Mouse (Mus musculus) left cerebral cortex, adult 8-10 months (tissue): Measurements from ENCODE around the gene Ldhc. TPM values are rescaled to one million over a fixed set of nuclear protein-coding genes. Genes with fewer than 3 reads are reported as not detected.
"Not testable (repeated sequence)": the region's sequence is repeated elsewhere in the genome, so short reads cannot be mapped to it uniquely, and the experiment has no call there.

Experiments used
- DNase-seq, 2 experiments: peaks; one replicate each; pipeline ENCODE4 v3.0.0; 2022; ENCODE audit warnings: low spot score in 2 of 2
- total RNA-seq, 4 experiments: library from RNA; stranded (reverse); gene quantifications; 2 replicates each; pipeline ENCODE4 v1.2.4; 2022

Gene Ldhc
- total RNA-seq = not detected

DNA sequence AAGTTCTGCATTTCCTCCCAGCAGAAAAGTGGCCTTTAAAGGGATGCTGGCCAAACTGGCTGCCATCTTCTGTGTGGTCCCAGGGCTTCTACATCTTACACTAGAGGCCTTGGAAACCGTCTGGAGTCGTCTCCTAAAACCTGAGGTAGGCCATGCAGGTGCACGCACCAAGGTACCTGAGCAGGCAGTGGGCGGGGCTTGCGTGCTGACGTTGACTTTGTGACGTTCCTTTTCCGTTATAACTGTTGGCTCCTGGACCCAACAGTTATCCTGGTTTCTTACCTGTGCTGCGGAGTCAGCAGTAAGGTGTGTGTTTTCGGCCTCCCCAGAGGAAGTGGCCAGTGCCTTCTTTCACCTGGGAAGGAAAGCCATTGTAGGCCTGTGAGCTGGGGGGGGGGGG lies at the start of gene Ldhc:
TSS of gene Ldhc (plus strand) at position 208 of the 400 bp plus-strand sequence.
- DNase-seq = no peak

DNA sequence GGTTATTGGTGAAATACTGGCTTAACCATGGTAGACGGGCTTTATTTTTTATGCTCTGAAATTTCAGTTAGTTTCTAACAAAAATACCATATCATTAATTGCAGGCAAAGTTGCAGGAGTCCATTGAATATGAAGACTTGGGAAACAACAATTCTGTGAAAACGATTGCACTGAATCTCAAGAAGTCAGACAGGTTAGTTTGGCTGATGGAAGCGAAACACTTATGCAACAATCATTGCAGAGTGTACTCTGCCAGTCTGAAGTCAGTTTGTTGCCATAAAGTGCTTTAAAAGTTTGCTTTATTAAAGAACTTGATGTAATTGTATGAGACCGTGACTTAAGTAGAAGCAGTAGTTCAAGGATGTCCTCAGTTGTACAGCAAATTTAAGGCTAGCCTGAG lies 47.0 kb upstream of the Ldhc start:
- DNase-seq = no peak

DNA sequence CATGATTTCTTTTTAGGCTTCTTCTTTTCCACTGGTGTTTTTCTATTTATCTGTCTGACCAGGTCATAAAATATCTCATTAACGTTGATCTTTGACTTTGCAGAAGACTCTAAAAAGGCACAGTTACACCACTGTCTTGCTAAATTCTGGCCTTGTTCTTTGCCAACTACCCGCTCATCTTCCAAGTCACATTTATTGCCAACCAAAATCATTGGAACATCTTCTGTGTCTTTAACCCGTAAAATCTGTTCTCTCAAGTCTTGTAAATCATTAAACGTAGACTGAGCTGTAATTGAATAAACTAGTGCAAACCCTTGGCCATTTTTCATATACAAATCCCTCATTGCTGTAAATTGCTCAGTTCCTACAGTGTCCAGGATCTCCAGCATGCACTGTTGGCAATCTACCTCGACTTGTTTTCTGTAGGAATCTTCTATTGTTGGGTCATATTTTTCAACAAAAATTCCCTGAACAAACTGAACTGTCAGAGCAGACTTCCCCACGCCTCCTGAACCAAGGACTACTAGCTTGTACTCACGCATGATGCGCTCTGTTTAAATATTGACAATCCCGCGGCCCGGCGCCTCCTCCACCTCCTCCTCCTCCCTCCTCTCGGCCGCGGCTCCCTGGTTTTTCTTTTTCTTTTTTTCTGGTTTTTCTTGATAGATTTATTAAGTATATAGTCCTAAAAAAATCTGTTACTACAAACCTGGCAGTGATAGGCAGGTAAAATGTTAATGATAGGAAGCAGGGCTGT lies 39.9 kb upstream of the Ldhc start:
- not testable (repeated sequence) for DNase-seq

DNA sequence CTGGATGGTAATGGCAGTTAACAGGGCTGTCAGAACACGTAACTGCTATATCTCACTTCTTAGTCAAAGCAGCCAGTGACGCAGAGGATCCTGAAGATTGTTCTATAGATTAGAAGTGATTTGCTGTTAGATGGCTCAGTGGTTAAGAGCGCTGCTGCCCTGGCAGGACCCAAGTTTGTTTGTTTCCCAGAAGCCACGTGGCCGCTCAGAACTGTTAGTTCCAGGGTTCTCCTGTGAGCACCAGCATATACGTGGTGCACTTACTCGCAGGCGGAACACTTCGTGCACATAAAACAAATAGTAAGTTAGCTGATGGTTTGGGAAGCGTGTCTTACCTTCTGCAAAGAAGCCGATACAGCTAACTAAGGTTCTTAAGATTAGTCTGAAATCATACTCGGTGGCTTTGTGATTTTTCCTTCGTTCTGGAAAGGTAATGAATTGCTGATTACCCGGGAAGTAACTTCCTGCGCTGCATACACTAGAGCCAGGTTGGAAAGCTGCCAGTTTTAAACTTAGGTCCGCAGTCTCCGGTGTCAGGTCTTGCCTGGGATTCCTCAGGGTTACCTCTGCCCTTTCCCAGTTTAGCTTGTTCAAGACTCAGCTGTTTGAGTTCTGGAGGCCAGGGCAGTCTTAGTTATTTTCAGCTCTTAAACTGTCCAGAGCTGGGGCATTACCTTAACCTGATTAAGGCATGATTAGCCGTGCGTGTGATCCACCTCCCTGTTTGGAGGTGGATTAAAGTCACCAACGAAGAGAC lies 33.8 kb upstream of the Ldhc start:
- DNase-seq = no peak

DNA sequence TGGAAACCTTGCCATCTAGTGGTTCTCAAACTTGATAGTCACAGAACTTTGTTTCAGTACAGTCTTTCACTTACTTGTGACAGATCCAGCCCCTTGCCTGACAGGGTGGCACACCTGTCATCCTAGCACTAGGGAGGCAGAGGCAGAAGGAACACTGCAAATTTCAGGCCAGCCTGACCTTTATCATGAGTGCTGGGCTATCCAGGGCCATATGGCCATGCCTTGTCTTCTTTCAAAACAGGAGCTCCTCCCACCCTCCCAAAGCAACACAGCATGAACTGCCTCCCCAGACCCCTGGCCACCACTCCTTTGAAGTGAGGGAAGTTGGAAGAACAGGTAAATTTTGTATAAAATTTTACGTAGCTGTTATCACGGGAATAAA lies 33.2 kb upstream of the Ldhc start:
- no peak for DNase-seq

DNA sequence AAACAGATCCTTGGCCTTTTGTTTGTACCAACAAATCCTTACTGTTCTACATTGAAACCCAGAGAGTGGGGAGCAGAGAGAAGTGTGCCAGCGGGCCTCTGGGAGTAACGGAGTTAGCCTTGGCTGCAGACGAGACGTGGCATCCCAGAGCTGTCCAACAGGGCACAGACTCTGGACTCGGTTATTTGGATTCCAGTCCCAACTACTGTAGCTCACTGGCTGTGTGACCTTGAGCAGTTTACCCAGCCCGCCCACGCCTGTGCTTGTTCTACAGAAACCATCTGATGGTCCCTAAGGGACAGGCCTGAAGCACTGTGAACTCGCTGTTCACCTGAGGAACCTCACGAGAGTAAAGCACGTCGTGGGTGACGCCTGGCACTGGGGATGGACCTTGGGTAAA lies 31.1 kb upstream of the Ldhc start:
- no peak for DNase-seq

DNA sequence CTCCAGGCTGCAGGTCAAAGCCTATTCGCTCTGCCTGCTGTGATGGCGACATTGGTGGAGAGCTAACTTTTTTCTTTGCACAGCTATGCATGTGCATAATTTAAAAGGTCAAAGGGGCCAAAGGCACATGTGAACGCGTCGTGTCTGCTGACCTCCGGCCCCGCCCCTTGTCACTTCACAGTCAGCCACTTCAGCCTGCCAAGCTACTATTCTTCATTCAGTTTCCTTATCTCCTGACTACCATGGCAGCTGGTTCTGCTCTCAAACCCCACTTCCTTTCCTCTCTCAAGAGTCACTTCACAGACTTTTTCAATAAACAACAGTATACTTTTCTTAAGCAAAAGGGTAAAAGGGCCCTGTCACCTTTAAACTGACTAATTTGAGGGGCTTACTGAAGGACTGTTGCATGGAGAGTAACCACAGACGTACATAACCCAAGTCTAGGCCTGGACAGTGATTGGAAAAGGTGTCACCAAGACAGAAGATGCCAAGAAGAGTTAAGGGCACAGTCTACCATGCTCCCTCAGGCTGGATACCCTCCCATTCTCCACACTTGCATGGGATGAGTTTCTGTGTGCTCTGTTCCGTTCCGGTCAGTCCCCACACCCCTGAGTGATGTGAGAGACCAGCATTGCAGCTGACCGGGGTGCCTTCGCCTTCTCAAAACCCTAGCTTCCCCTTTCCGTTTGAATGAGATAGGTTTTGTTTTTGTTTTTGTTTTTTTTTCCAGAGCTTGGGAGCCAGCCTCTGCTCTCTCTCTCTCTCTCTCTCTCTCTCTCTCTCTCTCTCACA lies 30.0 kb upstream of the Ldhc start:
- no peak for DNase-seq

DNA sequence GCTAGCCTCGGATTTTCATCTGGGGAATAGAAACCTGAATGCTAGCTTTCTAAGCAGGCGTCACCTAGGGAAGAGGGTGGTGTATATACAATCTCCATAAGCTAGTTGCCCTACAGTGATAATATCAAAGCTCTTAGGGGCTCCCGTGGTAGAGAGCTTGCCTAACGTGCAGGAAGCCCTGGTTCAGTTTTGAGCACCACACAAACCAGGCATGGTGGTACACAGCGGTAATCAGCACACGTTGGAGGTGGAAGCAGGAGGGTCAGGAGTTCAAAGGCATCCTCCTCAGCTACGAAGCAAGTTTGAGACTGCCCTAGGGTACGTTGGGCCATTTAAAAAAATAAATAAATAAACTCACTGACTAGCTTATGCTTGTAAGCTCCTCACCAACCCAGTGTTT lies 29.3 kb upstream of the Ldhc start:
- DNase-seq = no peak

DNA sequence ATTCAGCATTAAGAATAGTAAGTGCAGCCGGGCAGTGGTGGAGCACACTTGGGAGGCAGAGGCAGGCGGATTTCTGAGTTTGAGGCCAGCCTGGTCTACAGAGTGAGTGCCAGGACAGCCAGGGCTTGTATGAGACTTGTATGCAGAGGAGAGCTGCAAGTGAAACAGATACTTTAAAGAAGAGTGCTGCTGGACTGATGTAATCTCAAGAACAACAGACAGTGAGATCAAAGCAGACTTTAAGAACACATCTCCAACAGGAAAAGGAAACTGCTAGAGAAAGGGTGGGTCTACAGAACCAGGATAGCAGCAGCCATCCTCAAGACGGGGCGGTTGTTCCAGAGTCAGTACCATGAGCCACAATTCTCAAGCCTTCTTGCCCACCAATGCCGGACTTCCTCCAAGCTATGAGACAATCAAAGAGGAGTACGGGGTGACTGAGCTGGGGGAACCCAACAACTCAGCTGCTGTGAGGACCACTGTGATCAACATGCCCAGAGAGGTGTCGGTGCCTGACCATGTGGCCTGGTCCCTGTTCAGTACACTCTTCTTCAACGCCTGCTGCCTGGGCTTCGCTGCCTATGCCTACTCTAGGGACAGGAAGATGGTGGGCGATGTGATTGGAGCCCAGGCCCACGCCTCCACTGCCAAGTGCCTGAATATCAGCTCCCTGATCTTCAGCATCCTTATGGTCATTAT lies 28.7 kb upstream of the Ldhc start:
- DNase-seq = not testable (repeated sequence)

DNA sequence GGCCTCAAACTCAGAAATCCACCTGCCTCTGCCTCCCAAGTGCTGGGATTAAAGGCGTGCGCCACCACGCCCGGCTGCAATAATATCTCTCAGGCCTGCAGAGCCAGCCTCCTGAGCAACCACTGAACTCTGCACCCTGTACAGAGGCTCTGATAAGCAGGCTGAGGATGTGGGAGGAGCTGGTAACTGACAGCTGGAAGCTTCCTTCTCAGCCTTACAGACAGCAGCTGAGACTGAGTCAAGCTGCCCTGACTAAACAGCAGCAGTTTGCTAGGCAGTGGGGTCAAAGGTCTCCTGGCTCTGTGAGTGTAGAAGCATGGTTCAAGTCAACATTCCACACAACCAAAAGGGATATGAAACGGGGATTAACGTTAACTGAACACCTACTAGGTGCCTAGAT lies 27.7 kb upstream of the Ldhc start:
- DNase-seq = no peak

DNA sequence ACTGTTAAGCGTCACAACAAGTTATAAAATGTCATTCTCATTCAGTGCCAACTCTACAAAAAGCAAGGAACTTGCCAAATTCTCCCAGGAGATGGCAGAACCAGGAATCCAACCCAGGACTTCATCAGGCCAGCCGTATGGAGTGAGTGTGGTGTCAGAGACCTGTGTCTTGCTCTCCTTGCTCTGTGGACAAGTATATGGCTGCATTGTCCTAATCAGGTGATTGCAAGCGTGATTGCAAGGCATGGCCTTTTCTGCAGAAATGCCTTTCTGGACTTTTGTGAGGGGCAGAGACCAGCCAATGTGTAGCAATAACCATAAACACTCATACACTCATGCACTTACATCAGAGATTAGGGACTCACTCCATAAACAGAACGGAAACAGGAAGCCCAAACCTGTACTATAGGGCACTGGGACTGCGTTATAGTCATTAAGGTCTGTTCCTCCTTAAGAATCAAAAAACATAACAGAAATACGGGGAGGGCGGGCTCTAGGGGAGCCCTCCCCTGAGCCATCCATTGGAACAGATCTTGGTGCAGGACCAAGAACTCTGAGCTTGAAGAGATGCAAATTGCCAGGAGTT lies 27.2 kb upstream of the Ldhc start:
- no peak for DNase-seq

DNA sequence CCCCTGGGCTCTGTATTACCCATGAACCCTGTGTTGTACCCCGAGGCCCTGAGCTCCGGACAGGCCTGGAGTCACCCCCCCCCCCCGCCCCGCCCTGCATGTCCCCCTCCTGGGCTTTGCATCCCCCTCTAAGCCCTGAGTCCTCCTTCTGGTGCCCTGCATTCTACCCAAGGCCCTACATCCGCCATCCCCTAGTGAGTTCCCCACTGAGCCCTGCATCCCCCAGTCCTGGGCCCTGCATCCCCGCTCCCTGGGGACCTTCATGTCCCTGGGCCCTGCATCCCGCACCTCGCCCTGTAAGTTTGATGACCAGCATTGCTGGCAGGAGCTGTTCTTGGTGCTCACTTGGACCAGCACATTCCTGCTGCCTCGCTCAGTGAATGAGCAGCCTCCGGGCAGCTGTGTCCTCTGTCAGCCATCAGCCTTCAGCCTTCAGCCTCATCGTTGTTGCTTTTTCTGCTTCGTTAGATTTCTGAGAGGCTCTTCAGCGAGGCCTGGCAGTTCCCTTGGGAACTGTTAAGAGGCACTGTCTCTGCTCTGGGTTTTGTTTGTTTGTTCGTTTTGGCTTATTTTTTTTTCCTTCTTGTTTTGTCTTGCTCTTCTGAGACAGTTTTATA lies 25.9 kb upstream of the Ldhc start:
- no peak for DNase-seq

DNA sequence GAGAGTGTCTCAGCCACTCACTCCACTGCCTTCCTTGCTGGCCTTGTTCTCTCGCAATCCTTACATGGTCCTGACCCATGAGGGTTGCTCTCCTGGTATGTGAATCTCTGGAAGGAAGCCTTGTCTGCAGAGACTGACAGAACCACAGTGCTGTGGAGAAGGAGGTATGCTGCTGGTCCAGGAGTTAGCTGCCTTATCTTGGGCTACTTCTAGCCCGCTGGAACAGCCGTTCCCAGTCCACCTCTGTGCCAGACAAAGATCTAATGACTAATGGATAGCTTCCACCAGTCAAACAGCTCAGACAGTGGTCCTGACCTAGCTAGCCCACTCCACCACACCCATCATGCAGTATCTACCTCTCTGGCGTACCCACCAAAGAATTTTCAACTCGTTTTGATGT lies 24.6 kb upstream of the Ldhc start:
- no peak for DNase-seq

DNA sequence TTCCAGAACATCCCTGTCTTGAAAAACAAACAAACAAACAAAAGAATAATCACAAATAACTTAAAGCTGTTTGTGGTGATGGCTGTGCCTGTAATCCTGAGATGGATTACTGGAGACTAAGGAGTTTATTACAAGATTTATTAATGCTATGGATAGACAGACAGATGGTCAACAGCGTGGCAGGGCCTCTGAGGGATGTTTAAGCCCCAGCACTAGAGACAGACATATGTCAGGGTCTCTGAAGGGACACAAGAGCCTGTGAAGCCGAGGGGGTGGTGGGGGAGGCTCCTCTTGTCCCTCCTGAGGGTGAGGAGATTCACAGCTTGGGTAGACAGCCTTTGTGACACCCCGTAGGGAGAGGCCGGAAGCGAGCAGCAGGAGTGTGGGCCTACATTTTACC lies 23.9 kb upstream of the Ldhc start:
- DNase-seq = no peak

DNA sequence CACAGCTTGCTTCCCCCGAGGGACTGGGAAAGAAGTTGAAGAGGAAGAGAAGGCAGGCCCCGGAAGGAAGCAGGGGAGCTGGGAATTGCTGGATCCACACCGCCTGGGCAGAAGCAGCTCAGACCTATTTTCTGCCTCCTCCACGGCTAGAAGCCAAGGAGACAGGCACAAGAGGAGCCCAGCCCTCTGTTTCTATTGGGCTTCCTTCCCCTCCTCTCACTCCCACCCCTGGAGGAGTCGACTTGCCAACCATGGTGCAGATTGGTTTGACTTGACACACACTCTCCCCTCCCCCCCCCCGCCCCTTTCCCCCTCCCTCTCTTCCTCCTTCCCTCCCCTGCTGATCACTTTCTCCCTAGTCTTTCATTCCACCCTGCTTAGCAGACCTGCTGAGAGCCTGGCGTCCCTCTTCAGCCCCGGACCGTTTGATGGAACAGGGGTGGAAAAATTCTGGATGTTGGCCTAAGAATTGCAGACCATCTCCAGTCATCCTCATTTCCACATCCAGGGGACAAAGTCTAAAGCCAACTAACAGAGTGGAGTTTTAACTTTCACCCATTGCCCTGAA lies 22.8 kb upstream of the Ldhc start:
- DNase-seq = peak in 1 of 2 experiments; percentile 36

DNA sequence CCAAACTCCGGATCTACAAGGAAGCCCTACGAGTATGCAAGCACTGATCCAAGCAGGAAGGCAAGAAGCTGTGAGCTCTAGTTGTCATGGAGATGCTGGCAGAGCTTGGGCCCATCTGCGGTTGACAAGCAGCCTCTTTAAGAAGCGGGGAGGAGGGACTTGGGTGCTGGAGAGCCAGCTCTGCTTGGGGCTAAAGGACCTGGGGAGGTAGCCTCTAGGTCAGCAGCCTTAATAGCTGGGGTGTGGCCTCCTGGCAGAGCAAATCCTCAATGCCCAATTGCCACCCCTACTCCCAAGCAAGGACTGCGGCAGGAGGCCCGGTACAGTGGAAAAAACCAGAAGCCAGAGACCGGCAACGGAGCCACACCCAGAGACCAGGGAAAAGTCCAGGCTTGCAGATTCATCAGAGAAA lies 22.1 kb upstream of the Ldhc start:
- DNase-seq = peak; percentile 59 to 89

DNA sequence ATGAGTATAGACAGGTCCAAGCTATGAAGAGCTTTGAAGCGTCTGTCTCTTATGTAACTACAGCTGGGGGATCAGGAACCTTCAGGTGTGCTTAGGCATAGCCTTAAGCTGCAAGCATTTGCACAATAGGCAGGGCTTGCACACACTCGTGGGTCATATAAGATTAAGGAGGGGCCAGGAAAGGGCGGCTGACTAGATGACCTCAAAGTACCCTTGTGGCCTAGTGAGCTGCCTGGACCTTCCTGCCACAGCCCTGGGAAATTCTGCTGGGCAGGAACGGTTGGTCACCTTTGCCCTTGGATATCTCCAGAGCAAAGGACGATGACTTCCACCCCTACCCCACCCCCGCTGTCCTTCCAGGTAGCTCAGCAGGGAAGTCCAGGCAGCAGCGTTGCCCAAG lies 21.6 kb upstream of the Ldhc start:
- no peak for DNase-seq

DNA sequence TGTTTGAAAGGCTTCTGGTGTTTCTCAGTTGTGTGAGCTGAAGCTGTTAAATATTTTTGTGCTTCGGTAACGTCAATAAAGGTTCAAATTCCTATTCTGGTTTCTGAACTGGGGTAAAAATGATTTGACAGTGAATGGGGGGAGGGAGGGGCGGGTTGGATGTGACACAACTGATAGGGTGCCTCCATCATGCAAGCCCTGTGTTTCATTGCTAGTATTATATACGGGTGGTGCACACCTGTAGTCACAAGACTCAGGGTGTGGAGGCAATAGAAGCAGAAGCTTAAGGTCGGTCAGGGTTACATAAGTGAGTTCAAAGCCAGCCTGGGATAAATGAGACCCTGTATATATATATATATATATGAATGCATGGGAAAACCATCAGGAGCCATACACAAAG lies 21.1 kb upstream of the Ldhc start:
- DNase-seq = no peak

DNA sequence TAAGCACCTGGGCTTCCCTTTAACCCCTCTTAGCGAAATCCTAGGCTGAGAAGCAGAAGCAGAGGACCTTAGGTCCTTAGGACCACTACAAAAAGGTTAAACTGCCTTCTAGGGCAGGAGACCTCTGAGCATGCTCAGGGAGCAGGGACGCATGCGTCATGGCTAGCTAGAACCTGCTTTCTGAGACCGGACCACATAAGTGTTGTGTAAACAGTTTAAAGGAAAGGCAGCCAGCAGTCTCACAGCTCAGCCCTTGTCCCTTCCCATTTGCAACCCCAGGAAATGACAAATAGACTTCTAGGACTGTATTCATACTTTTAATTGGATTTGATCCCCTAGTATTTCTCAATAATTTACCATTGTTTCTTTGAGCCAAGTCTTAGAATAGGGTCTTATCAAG lies 20.7 kb upstream of the Ldhc start:
- DNase-seq = no peak

DNA sequence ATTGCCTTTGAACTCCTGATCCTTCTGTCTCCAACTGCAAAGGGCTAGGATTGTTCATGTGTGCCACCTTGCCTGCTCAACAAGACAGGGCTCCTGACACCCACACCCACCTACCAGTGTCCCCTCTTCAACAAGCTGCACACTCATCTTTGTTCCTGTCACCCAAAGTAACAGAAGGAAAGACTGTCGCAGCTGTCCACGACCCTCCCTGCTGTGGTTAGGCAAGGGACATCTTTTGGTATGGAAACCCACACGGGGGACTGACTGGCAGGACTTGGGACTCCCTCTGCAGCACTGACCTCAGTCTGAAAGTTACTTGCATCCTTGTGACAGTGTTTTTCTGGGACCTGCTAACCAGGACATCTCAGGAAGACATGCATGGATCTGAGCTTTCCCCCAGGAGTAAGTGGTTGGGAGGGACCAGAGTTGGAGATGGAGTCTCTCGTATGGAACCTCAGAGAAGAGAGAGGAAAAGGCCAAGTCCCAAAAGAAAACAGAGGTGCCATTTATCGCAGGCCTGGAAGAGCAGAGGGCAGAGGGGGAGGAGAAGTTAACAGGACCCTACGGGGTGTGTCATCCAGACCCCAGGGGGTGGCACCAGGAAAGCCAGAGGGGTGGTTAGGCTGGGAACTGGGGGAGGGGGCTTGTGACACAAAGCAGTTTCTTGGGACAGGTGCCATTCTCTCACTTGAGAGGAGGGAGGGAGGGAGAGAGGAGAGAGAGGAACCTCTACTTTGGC lies 20.0 kb upstream of the Ldhc start, which contains the start of gene Ldha:
TSS of gene Ldha (plus strand) at position 689 of the 739 bp plus-strand sequence.
- no peak for DNase-seq
